Mouse (Mus musculus) midbrain, embryonic 12.5 days (tissue): ENCODE data around the gene 1700069L16Rik. TPM values are rescaled to one million over a fixed set of nuclear protein-coding genes. Genes with fewer than 3 reads are reported as not detected.

ENCODE experiments used
- ATAC-seq: fragments of 200-750 bp; cut with Nextera tagmentation; 2 replicates; pipeline ENCODE4 v1.8.0; 2017; ENCODE audit warnings: low read depth, moderate TSS enrichment, moderate library complexity; ENCODE audit not compliant: low FRiP score
- H3K27ac ChIP-seq: fragments of 300-500 bp; sonication (generic); replicated peaks from 2 replicates; pipeline ENCODE4 v1.5.1; 2016; ENCODE audit warnings: mild to moderate bottlenecking
- H3K27me3 ChIP-seq: fragments of 300-500 bp; sonication (generic); 2 replicates; pipeline ENCODE4 v1.6.1; 2016; ENCODE audit warnings: mild to moderate bottlenecking
- H3K36me3 ChIP-seq: fragments of 300-500 bp; sonication (generic); 2 replicates; pipeline ENCODE4 v1.6.1; 2016
- H3K4me1 ChIP-seq: fragments of 300-500 bp; sonication (generic); 2 replicates; pipeline ENCODE4 v1.6.1; 2016
- H3K4me2 ChIP-seq: fragments of 300-500 bp; sonication (generic); replicated peaks from 2 replicates; pipeline ENCODE4 v1.6.1; 2016; ENCODE audit warnings: mild to moderate bottlenecking, moderate library complexity
- H3K4me3 ChIP-seq: fragments of 300-500 bp; sonication (generic); 2 replicates; pipeline ENCODE4 v1.5.1; 2016; ENCODE audit warnings: mild to moderate bottlenecking
- H3K9ac ChIP-seq: fragments of 300-500 bp; sonication (generic); replicated peaks from 2 replicates; pipeline ENCODE4 v1.6.1; 2016; ENCODE audit warnings: mild to moderate bottlenecking, moderate library complexity
- H3K9me3 ChIP-seq: fragments of 300-500 bp; sonication (generic); 2 replicates; pipeline ENCODE4 v1.6.1; 2016; ENCODE audit warnings: mild to moderate bottlenecking
- WGBS: fragments of 180-500 bp; shearing (Covaris S2); methylation state at CpG from one replicate; pipeline ENCODE4 v1.1.7; 2016; 5-methylcytosine and 5-hydroxymethylcytosine counted together
- polyA plus RNA-seq: library from polyadenylated mRNA; unstranded; fragments of >200 nt; fragmentation: Nextera tagmentation; extraction: Ambion mirVana; gene quantifications from 2 replicates; pipeline ENCODE4 v1.2.1, GENCODE M21; 2016

Gene 1700069L16Rik
- polyA plus RNA-seq, 1 experiment from 2014 or later = not detected

DNA sequence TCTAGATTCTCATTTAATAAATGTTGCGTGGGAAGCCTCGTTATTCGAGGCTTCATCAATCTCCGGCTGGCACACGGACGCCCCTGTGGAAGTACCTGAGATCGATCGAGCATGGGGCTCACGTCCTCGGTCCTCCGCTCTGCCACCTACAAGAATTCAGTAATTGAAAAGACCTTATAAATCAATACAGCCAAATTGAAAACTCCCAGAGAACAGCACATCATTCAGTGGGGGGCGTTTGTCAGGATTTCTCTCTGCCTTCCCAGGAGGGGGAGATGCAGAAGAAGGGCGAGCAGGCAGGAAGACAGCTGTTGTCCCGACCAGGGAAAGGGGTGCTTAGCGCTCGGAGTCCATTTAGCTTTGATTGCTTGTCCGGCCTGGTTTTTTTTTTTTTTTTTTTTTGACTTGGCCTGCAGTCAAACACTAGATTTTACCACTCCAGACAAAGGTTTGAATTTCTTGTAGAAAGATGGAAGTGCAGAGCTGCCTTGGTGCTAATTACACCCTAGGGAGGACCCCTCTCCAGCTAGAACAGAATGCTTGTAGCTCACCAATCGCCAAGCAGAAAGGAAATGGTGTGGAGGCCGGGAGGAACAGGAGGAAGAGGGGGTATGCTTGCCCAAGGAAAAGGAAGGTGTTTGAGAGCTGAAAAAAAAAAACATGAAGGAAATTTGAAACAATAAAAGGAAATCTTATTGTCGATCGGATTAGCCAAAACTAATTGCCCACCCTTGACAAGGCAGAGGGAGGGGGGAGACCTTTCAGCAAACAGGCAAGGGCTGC, 20.6 kb downstream of the 1700069L16Rik start:
- H3K4me3 ChIP-seq = no peak overlapping the region
- no peak for ATAC-seq
- peak overlapping the region; percentile 73 for H3K27ac ChIP-seq
- H3K9ac ChIP-seq = no peak overlapping the region
- no peaks in the 10 kb centered on the region for H3K27me3 ChIP-seq
- H3K9me3 ChIP-seq = no peaks in the 10 kb centered on the region
- 54% methylated on average over 21 of the region's 21 CpGs for WGBS
- H3K4me1 ChIP-seq = peaks cover 6% of the 10 kb centered on the region; the same call in 1 of the 2 replicates
- no peaks in the 10 kb centered on the region for H3K36me3 ChIP-seq
- no peak overlapping the region for H3K4me2 ChIP-seq

DNA sequence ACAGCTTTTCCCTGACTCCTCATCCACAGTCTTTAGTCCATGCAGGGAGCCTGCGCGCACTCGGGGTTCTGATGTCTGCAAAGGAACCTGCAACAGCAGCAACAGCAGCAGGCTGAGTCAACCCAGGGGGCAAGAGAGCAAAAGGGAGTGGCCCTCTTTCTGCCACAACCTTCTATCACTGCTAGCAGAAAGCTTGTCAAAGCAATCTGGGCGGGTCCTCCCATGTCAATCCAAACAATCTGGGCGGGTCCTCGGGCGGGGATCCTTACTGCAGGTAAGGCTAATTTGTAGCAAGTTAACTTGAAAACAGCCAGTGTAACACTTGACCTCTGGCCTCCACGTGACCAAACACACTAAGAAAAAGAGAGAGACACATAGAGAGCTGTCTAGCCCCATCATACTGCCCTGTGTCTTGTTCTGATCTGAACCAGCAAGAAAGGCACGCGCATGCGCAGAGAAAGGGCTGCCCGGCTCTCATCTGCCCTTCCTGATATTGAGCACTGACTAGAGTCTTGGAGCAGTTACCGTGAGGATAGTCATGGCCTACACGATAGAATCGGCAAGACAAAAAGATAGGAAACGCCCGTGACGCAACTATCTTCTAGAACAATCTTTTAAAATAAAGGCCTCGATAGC, 24.1 kb downstream of the 1700069L16Rik start:
- 78% methylated on average over 19 of the region's 19 CpGs for WGBS

DNA sequence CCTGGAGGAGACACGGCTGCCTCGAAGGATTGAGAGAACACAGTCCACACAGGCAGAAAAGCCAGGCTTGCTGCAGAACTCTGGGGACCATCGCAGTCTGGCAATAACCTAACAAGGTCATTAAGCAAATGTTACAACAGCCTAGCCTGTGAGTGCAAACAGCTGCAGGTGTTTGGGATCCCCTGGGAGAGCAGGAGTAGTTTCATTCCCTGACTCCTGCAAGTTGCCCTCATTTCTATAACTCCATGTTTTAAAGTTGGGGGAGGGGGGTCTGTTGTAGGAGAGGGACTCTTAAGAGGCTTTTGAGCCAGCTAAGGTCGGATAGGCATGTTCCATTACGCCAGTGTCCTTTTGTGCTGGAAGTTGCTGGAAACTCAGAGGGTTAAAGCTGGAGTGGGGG, 30.2 kb downstream of the 1700069L16Rik start:
- Histone ChIP-seq H3K4me1 (peaks cover 16% of the 10 kb centered on the region), H3K4me3 (no peak overlapping the region), H3K9ac (no peak overlapping the region), H3K27ac (no peak overlapping the region), H3K4me2 (no peak overlapping the region), H3K36me3 (no peaks in the 10 kb centered on the region), H3K27me3 (no peaks in the 10 kb centered on the region), H3K9me3 (0 out of 2 replicates have a peak, but pooled peaks cover 3% of the 10 kb centered on the region)
- WGBS = 52% methylated on average over 5 of the region's 5 CpGs
- no peak for ATAC-seq

More for the DNA sequence above, 24.1 kb downstream of the 1700069L16Rik start:
- Histone ChIP-seq H3K4me1 (peaks cover 6% of the 10 kb centered on the region; the same call in 1 of the 2 replicates), H3K4me3 (no peak overlapping the region), H3K36me3 (no peaks in the 10 kb centered on the region), H3K9ac (no peak overlapping the region), H3K27ac (no peak overlapping the region), H3K27me3 (no peaks in the 10 kb centered on the region), H3K4me2 (no peak overlapping the region), H3K9me3 (no peaks in the 10 kb centered on the region)
- no peak for ATAC-seq

DNA sequence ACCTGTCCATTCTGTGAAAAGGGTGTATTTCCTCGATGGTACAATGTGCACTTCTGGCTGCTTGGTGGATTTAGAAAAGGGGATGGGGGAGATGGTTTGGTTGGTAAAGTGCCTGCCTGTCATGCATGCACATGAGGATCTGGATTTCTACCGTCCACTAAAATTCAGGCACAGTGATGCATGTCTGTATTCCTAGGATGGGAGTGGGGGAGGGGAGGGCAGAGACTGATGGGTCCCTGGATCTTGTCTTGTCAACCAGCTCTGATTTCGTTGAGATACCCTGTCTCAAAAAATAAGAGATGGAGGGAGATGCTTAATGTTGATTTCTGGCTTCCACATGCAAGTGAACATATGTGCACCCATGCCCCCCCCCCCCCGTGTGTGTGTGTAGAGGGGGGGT, 30.6 kb downstream of the 1700069L16Rik start:
- Histone ChIP-seq H3K36me3 (no peaks in the 10 kb centered on the region), H3K9ac (no peak overlapping the region), H3K4me2 (no peak overlapping the region), H3K27ac (no peak overlapping the region), H3K4me1 (peaks cover 16% of the 10 kb centered on the region), H3K27me3 (no peaks in the 10 kb centered on the region), H3K9me3 (0 out of 2 replicates have a peak, but pooled peaks cover 3% of the 10 kb centered on the region), H3K4me3 (no peak overlapping the region)
- ATAC-seq = no peak
- WGBS = 85% methylated on average over 4 of the region's 4 CpGs

DNA sequence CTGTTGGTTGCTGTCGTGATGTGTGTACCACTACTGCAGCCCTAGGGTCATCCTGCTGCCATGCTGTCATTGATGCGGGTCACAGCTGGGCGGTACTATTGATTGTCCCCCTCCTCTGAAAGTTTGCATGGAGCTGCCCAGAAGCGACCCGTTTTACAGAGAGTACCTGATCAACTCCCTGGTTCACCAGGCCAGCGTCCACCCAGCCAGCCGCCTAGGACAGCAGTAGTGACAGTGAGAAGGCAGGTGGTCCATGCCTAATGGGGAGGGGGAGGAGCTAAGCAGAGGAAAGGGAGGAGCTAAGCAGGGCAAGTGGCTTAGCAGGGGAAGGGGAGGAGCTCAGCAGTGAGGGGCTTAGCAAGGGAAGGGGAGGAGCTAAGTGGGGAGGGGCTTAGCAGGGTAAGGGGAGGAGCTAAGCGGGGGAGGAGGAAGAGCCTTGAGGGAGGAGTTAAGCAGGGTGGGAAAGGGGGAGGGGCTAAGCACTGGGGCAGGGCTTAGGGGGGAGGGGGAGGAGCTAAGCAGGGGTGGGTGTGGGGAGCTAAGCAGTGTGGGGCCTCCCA, 31.3 kb downstream of the 1700069L16Rik start:
- H3K4me1 ChIP-seq = peaks cover 16% of the 10 kb centered on the region
- H3K36me3 ChIP-seq = no peaks in the 10 kb centered on the region
- H3K9me3 ChIP-seq = 0 out of 2 replicates have a peak, but pooled peaks cover 3% of the 10 kb centered on the region
- H3K4me2 ChIP-seq = no peak overlapping the region
- WGBS = 87% methylated on average over 8 of the region's 8 CpGs
- H3K27ac ChIP-seq = no peak overlapping the region
- H3K27me3 ChIP-seq = no peaks in the 10 kb centered on the region
- no peak overlapping the region for H3K9ac ChIP-seq
- ATAC-seq = no peak
- H3K4me3 ChIP-seq = no peak overlapping the region

DNA sequence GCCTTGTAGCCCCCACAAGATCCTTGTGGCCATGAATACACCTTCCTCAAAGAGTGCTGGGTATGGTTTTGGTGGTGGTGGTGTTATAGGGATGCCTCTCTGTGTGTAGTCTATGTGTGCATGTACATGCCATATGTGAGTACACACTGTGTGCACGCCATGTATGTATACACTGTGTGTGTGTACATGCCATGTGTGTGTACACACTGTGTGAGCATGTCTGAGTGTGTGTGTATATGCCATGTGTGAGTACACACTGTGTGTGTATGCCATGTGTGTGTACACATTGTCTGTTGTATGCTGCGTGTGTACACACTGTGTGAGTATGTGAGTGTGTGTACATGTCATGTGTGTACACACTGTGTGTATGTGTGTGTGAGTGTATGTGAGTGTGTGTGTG, 33.7 kb downstream of the 1700069L16Rik start:
- no peak for ATAC-seq
- H3K9ac ChIP-seq = no peak overlapping the region
- H3K4me2 ChIP-seq = no peak overlapping the region
- no peaks in the 10 kb centered on the region for H3K27me3 ChIP-seq
- 0 out of 2 replicates have a peak, but pooled peaks cover 3% of the 10 kb centered on the region for H3K9me3 ChIP-seq
- H3K27ac ChIP-seq = peak overlapping the region; percentile 12
- no peaks in the 10 kb centered on the region for H3K36me3 ChIP-seq
- peaks cover 16% of the 10 kb centered on the region for H3K4me1 ChIP-seq
- no peak overlapping the region for H3K4me3 ChIP-seq
- WGBS = 90% methylated on average over 2 of the region's 2 CpGs

DNA sequence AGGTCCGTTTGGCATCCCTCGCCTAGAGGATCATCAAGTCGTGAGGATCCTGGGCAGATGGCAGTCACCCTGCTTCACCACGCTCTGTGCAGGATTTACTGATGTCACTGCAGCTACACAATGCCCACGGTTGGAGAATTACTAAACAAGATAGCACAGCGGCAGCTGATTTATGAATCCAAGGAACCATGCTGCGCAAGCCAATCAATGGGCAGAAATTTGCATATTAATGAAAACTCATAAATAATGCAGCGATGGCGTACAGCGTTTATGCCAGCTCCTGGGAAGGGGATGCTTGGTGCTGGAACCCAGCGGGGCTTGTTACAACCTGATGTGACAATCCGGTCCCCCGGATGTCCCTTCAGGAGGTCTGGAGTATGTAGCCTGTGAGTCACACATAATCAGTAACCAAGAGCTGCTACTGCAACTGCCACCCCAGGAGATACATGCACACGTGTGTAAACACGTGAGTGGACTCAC, 34.5 kb downstream of the 1700069L16Rik start:
- H3K9me3 ChIP-seq = 0 out of 2 replicates have a peak, but pooled peaks cover 3% of the 10 kb centered on the region
- peak; percentile 58 for ATAC-seq
- peaks cover 16% of the 10 kb centered on the region for H3K4me1 ChIP-seq
- H3K27ac ChIP-seq = peak overlapping the region; percentile 12
- no peaks in the 10 kb centered on the region for H3K27me3 ChIP-seq
- H3K4me3 ChIP-seq = no peak overlapping the region
- 59% methylated on average over 15 of the region's 15 CpGs for WGBS
- H3K36me3 ChIP-seq = no peaks in the 10 kb centered on the region
- no peak overlapping the region for H3K4me2 ChIP-seq
- no peak overlapping the region for H3K9ac ChIP-seq

DNA sequence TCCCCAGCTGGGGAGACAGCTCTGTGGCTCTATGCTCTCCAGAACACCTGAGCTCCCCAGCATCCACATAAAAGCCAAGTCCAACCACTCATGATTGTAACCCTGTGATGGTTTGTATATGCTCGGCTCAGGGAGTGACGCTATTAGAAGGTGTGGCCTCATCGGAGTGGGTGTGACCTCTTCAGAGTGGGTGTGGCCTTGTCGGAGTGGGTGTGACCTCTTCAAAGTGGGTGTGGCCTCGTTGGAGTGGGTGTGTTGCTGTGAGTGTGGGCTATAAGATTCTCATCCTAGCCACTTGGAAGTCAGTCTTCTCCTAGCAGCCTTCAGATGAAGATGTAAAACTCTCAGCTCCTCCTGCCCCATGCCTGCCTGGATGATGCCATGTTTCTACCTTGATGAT, 37.1 kb downstream of the 1700069L16Rik start:
- Histone ChIP-seq H3K4me3 (no peak overlapping the region), H3K27me3 (no peaks in the 10 kb centered on the region), H3K9ac (no peak overlapping the region), H3K4me1 (peaks cover 8% of the 10 kb centered on the region), H3K27ac (no peak overlapping the region), H3K9me3 (no peaks in the 10 kb centered on the region), H3K4me2 (no peak overlapping the region), H3K36me3 (no peaks in the 10 kb centered on the region)
- no peak for ATAC-seq
- WGBS = 78% methylated on average over 5 of the region's 5 CpGs

DNA sequence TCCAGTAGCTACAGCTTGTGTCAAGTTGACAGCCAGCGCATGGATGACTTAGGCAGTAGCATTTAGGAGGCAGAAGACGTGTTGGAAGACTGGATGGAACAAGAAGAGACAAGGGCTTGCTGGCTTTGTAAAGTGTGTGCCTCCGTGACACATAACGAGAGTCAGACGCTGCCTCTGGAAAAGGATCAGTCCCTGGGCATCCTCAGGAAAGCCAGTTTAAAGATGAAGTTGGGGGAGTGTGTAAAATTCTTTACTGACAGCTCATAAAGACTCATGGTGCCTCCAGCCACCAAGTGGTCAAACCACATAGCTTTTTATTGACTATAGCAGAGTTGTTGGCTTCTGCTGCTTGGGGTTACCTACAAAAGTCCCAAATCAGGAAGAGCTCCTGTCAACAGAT, 39.1 kb downstream of the 1700069L16Rik start:
- H3K4me3 ChIP-seq = no peak overlapping the region
- no peak overlapping the region for H3K4me2 ChIP-seq
- H3K27ac ChIP-seq = no peak overlapping the region
- no peaks in the 10 kb centered on the region for H3K36me3 ChIP-seq
- no peaks in the 10 kb centered on the region for H3K9me3 ChIP-seq
- no peak for ATAC-seq
- no peak overlapping the region for H3K9ac ChIP-seq
- WGBS = 78% methylated on average over 5 of the region's 5 CpGs
- H3K27me3 ChIP-seq = no peaks in the 10 kb centered on the region
- peaks cover 6% of the 10 kb centered on the region for H3K4me1 ChIP-seq

DNA sequence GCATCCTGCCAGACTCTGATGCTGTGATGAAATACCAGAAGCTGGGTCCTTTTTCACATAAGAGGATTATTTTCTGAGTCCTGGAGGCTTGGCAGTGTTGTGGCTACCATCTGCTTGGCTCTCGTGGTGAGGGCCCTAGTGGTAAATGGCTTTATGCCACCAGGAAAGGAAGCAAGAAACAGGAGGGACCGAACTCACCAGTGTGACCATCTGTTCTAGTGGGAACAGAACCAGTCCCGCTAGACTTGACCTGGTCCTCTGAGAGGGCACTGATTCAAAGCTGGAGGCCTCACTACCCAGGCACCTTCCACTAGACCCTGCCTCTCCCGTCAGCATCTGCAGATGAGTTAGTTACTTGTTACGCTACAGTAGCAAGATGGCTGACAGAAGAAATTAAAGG, 41.3 kb downstream of the 1700069L16Rik start:
- Histone ChIP-seq H3K4me2 (no peak overlapping the region), H3K9ac (no peak overlapping the region), H3K4me1 (no peaks in the 10 kb centered on the region), H3K27me3 (no peaks in the 10 kb centered on the region), H3K4me3 (no peak overlapping the region), H3K27ac (no peak overlapping the region), H3K36me3 (no peaks in the 10 kb centered on the region), H3K9me3 (no peaks in the 10 kb centered on the region)
- ATAC-seq = no peak
- WGBS = 77% methylated on average over 5 of the region's 5 CpGs

DNA sequence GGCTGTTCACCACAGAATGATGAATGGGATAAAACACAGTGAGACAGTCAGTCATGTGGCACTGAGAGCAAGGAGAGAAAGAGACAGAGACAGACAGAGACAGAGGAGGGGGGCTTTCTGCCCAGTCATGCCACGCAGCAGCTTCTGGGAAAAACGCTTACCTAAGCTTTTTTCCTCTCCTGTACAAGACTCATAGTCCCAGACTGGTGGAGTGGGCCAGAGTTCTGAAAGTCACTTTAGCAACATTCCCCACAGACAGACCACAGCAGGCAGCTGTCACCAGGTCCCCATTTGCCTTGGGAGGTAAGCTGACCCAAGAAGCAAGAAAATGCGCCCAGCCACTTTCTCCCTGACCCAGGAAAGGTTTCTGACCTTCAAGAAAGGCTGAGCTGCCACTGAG, 42.1 kb downstream of the 1700069L16Rik start:
- Histone ChIP-seq H3K4me2 (no peak overlapping the region), H3K4me3 (no peak overlapping the region), H3K36me3 (no peaks in the 10 kb centered on the region), H3K9me3 (no peaks in the 10 kb centered on the region), H3K4me1 (no peaks in the 10 kb centered on the region), H3K27ac (no peak overlapping the region), H3K9ac (no peak overlapping the region), H3K27me3 (no peaks in the 10 kb centered on the region)
- 75% methylated on average over 3 of the region's 3 CpGs for WGBS
- ATAC-seq = no peak

DNA sequence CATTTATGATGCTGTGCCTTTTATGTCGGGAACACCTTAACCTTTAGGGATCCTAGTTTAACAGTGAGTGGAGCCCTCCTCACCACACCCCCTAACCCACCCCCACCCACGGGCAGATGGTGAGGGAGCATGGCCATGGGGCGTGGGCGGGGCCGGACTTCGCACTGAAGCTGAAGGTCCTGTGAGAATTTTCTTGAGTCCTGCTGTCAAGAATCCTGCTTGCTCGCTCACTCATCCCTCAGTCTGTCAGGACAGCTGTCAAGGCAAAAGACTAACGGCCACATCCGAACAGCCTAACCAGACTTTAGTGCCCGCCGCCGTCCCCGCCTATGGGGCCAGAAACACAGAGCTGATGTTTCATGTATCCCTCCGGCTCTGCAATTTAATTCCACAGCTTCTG, 43.4 kb downstream of the 1700069L16Rik start:
- Histone ChIP-seq H3K9me3 (no peaks in the 10 kb centered on the region), H3K4me1 (no peaks in the 10 kb centered on the region), H3K9ac (no peak overlapping the region), H3K36me3 (no peaks in the 10 kb centered on the region), H3K4me2 (no peak overlapping the region), H3K27ac (no peak overlapping the region), H3K27me3 (no peaks in the 10 kb centered on the region), H3K4me3 (no peak overlapping the region)
- no peak for ATAC-seq
- 77% methylated on average over 14 of the region's 14 CpGs for WGBS
